In genomic region chrX:71648848-71649454, GRCm38 (mm10) we compare ENCODE assay signal across 8 mouse cellular contexts. TPM values are rescaled to one million over a fixed set of nuclear protein-coding genes. Genes with fewer than 3 reads are reported as not detected.
DNase-seq lines count a peak whose midpoint lies in the region; ATAC-seq and TF ChIP-seq lines count a peak whose summit lies in the region.
"Had no signal": no experiment of that assay in that cellular context is flagged by ENCODE, and none has a peak within 500 bp of the region (broad histone marks: within the 10 kb centered on the region; RNA-seq: fewer than 3 reads in every experiment).

No protein-coding gene starts in this region.

- no peak overlapping the region for H3K4me2 ChIP-seq in midbrain, postnatal 0 days (ENCODE audit: low read depth, low read length, poor library complexity, severe bottlenecking)
- H3K4me2 ChIP-seq: heart, embryonic 13.5 days had no signal

- peaks cover 26% of the 10 kb centered on the region for H3K27me3 ChIP-seq in forebrain, embryonic 10.5 days (ENCODE audit: poor library complexity, severe bottlenecking)
- H3K27me3 ChIP-seq in hindbrain, embryonic 10.5 days (ENCODE audit: insufficient read depth, poor library complexity, severe bottlenecking): no peaks in the 10 kb centered on the region; the same call in 1 of the 2 replicates
- no peaks in the 10 kb centered on the region for H3K27me3 ChIP-seq in midbrain, postnatal 0 days (ENCODE audit: insufficient read depth, low read length)

- no peaks in the 10 kb centered on the region for H3K36me3 ChIP-seq in forebrain, embryonic 10.5 days (replicated peaks)
- no peaks in the 10 kb centered on the region for H3K36me3 ChIP-seq in hindbrain, embryonic 10.5 days
- H3K36me3 ChIP-seq in midbrain, postnatal 0 days (ENCODE audit: insufficient read depth, low read length): no peaks in the 10 kb centered on the region
- H3K36me3 ChIP-seq: heart, embryonic 13.5 days had no signal

- DNase-seq in MN1 (ENCODE audit: low spot score): peak; percentile 52
- peak; percentile 45 for DNase-seq in adrenal gland, postnatal 14 days
- DNase-seq in forebrain, embryonic 10.5 days (ENCODE audit: extremely low spot score, low spot score): peak; percentile 29
- peak; percentile 39 for DNase-seq in hindbrain, embryonic 10.5 days (ENCODE audit: low spot score)
- DNase-seq in left cerebral cortex, adult 8-10 months (ENCODE audit: low spot score in 2 of 2): peak; percentile 15 to 52
- peak; percentile 84 for DNase-seq in midbrain, postnatal 0 days (ENCODE audit: low spot score)
- no peak for DNase-seq in spleen, postnatal 10 days (ENCODE audit: low spot score in 2 of 2)

- H3K27ac ChIP-seq in forebrain, embryonic 10.5 days: no peak overlapping the region
- H3K27ac ChIP-seq in hindbrain, embryonic 10.5 days: no peak overlapping the region
- H3K27ac ChIP-seq in midbrain, postnatal 0 days (ENCODE audit: low read depth, low read length): no peak overlapping the region
- H3K27ac ChIP-seq: heart, embryonic 13.5 days had no signal

- no peaks in the 10 kb centered on the region for H3K4me1 ChIP-seq in forebrain, embryonic 10.5 days
- H3K4me1 ChIP-seq in hindbrain, embryonic 10.5 days (replicated peaks): no peaks in the 10 kb centered on the region
- H3K4me1 ChIP-seq in midbrain, postnatal 0 days (ENCODE audit: insufficient read depth, low read length): no peaks in the 10 kb centered on the region
- H3K4me1 ChIP-seq: heart, embryonic 13.5 days had no signal

- no peaks in the 10 kb centered on the region for H3K9me3 ChIP-seq in forebrain, embryonic 10.5 days
- H3K9me3 ChIP-seq in hindbrain, embryonic 10.5 days: no peaks in the 10 kb centered on the region
- no peaks in the 10 kb centered on the region for H3K9me3 ChIP-seq in midbrain, postnatal 0 days (ENCODE audit: low read length)
- H3K9me3 ChIP-seq: heart, embryonic 13.5 days had no signal

- no peak overlapping the region for H3K4me3 ChIP-seq in forebrain, embryonic 10.5 days
- no peak overlapping the region for H3K4me3 ChIP-seq in hindbrain, embryonic 10.5 days
- no peak overlapping the region for H3K4me3 ChIP-seq in midbrain, postnatal 0 days (ENCODE audit: low read depth, low read length)
- H3K4me3 ChIP-seq: heart, embryonic 13.5 days had no signal

- WGBS in forebrain, embryonic 10.5 days: 41% methylated on average over 6 of the region's 6 CpGs
- WGBS in hindbrain, embryonic 10.5 days: 52% methylated on average over 6 of the region's 6 CpGs
- 42% methylated on average over 6 of the region's 6 CpGs for WGBS in midbrain, postnatal 0 days

- TF ChIP-seq CTCF in midbrain, postnatal 0 days (IDR thresholded peaks at IDR 0.05): peak; percentile 77

- H3K9ac ChIP-seq in midbrain, postnatal 0 days (replicated peaks; ENCODE audit: low read length, poor library complexity, severe bottlenecking): no peak overlapping the region
- H3K9ac ChIP-seq: heart, embryonic 13.5 days had no signal

- ATAC-seq in midbrain, postnatal 0 days (ENCODE audit: low FRiP score): peak; percentile 72

RNA-seq across cellular contexts. Expression of gene Gpr50, which starts 14.5 kb away (rescaled TPM):
- not detected in 2 replicates for total RNA-seq in adrenal gland, postnatal 14 days (2021)
- polyA plus RNA-seq in forebrain, embryonic 10.5 days (2016; fragmentation: Nextera tagmentation; extraction: Ambion mirVana): 5.3 and 10.4 TPM in 2 replicates
- 1.4 and 3.0 TPM in 2 replicates for polyA plus RNA-seq in hindbrain, embryonic 10.5 days (2016; fragmentation: Nextera tagmentation; extraction: Ambion mirVana)
- total RNA-seq in left cerebral cortex, adult 8-10 months (2022): 1 to 10 TPM in 1 of 4 experiments, under 1 TPM in 2, not detected in 1; 0.78 to 1.4 (median 0.87) TPM
- total RNA-seq in midbrain, postnatal 0 days (2014; rRNA removed): 2.2 and 3.1 TPM in 2 replicates
- 4.5 and 5.5 TPM in 2 replicates for polyA plus RNA-seq in midbrain, postnatal 0 days (2015; fragmentation: Nextera tagmentation; extraction: Ambion mirVana)

Comparison
In these comparisons a context has a peak if more than half of its experiments do, and no peak if none do; other contexts are left out.
1. DNase-seq: peak in MN1 (single experiment), adrenal gland, postnatal 14 days (single experiment), forebrain, embryonic 10.5 days (single experiment), hindbrain, embryonic 10.5 days (single experiment), left cerebral cortex, adult 8-10 months (2 of 2) and midbrain, postnatal 0 days (single experiment); none in spleen, postnatal 10 days (0 of 2).